Mouse (Mus musculus): ENCODE data around the gene S100a2.

Gene S100a2

GRCm38 (mm10) chr3:90597736-90598135 is 7.7 kb downstream of the S100a2 start:
- DNase-seq, result no peak

GRCm38 (mm10) chr3:90598212-90598611 is 8.2 kb downstream of the S100a2 start:
- no peak for DNase-seq

- DNase-seq, result peak; percentile 24
Measured at GRCm38 (mm10) chr3:90599401-90599800, 9.4 kb downstream of the S100a2 start.

- no peak for DNase-seq
Measured at GRCm38 (mm10) chr3:90600036-90600435, 10.0 kb downstream of the S100a2 start.

- DNase-seq, result no peak
Measured at GRCm38 (mm10) chr3:90600458-90601195, 10.6 kb downstream of the S100a2 start.

GRCm38 (mm10) chr3:90601486-90602110 is 11.6 kb downstream of the S100a2 start, which contains the start of gene Gm42674:
Gene Gm42674, plus strand, starts transcription at chr3:90601904.
- DNase-seq, result no peak

- DNase-seq, result no peak
Measured at GRCm38 (mm10) chr3:90603623-90604022, 13.6 kb downstream of the S100a2 start, which contains the start of gene S100a4. Gene S100a4, plus strand, starts transcription at chr3:90603771.

- peak; percentile 57 for DNase-seq
Measured at GRCm38 (mm10) chr3:90604416-90604815, 14.4 kb downstream of the S100a2 start.

GRCm38 (mm10) chr3:90605049-90605448 is 15.0 kb downstream of the S100a2 start:
- DNase-seq, result no peak

- no peak for DNase-seq
Measured at GRCm38 (mm10) chr3:90605736-90606135, 15.7 kb downstream of the S100a2 start.

- DNase-seq, result no peak
Measured at GRCm38 (mm10) chr3:90606185-90606584, 16.1 kb downstream of the S100a2 start.

GRCm38 (mm10) chr3:90607361-90607760 is 17.3 kb downstream of the S100a2 start:
- no peak for DNase-seq

GRCm38 (mm10) chr3:90608223-90608622 is 18.2 kb downstream of the S100a2 start, which contains the start of gene S100a5:
Gene S100a5, plus strand, starts transcription at chr3:90608523.
- DNase-seq, result no peak

GRCm38 (mm10) chr3:90609102-90609501 is 19.1 kb downstream of the S100a2 start:
- no peak for DNase-seq

- DNase-seq, result no peak
Measured at GRCm38 (mm10) chr3:90611494-90611893, 21.4 kb downstream of the S100a2 start.

GRCm38 (mm10) chr3:90612061-90612460 is 22.0 kb downstream of the S100a2 start:
- DNase-seq, result no peak

GRCm38 (mm10) chr3:90612728-90613291 is 22.8 kb downstream of the S100a2 start, which contains the start of gene S100a6:
Gene S100a6, plus strand, starts transcription at chr3:90612882.
- peak; percentile 61 for DNase-seq

- DNase-seq, result no peak
Measured at GRCm38 (mm10) chr3:90613461-90614147, 23.6 kb downstream of the S100a2 start.

- DNase-seq, result no peak
Measured at GRCm38 (mm10) chr3:90614148-90614530, 24.1 kb downstream of the S100a2 start.

GRCm38 (mm10) chr3:90614611-90615251 is 24.7 kb downstream of the S100a2 start:
- no peak for DNase-seq

- DNase-seq, result peak; percentile 80
Measured at GRCm38 (mm10) chr3:90615415-90615814, 25.4 kb downstream of the S100a2 start.

GRCm38 (mm10) chr3:90615911-90616310 is 25.9 kb downstream of the S100a2 start:
- DNase-seq, result no peak

GRCm38 (mm10) chr3:90617586-90617985 is 27.5 kb downstream of the S100a2 start:
- DNase-seq, result no peak

Data from kidney, adult 9 months (tissue).